Mouse (Mus musculus) cerebellum, adult 11 months (tissue): ENCODE data around the gene Ripk3.
A peak's percentile ranks its signal among the peaks of the same experiment; 100 is the strongest.

Experiments used
- DNase-seq: peaks from one replicate; pipeline ENCODE4 v3.0.0; 2022

Ripk3 gene

DNA sequence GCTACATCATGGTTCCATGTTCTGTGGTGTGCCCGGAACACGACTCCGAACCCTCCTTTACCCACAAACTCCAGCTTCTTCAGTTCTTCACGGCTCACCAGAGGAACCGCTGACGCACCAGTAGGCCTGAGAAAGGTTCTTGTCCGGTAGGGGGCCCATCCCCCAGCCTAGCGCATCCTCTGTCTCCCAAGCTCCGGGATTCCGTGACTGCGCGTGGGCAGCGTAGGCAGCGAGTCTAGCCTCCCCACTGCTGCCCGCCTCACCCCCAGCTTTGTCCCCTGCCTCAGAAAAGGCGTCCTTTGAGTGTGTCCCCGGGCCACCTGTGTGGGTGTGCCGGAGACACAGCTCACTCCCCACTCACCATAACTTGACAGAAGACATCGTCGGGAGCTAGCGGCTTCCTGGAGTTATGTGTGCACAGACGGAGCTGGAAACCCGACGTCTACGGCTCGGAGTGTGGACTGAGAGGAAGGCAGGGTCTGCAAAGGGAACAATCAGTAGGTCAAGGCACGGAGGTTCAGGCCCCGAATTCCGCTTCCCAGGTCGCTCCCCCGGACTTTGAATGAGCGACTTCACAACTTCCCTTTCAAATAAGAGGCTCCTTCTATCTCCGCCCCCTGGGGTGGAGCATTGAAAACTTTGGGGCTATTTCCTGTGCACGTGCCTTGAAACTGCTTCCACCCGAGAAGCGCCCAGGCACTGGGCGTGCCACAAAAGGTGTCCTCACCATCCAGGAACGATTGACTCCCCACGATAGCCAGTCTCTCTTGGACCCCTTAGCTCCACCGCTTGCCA lies at the start of gene Ripk3:
Ripk3 (minus strand) TSS at position 610 of the 795 bp plus-strand sequence.
- DNase-seq, result no peak

DNA sequence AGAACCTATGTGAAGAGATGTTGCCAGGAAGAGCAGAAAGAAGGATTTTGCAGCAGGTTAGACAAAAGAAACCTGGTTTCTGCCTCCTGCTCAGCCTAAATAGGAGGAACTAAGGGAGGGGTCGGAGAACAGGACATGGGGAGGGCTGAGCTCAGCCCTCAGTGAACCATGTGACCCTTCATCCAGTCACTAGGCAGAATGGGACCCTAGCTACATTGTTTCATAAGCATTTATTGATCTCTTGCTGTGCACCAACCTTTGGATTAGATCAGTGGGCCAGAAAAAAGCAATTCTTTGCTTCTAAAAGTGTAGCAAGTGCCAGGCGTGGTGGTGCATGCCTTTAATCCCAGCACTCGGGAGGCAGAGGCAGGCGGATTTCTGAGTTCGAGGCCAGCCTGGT lies 49.6 kb upstream of the Ripk3 start:
- DNase-seq, result no peak

DNA sequence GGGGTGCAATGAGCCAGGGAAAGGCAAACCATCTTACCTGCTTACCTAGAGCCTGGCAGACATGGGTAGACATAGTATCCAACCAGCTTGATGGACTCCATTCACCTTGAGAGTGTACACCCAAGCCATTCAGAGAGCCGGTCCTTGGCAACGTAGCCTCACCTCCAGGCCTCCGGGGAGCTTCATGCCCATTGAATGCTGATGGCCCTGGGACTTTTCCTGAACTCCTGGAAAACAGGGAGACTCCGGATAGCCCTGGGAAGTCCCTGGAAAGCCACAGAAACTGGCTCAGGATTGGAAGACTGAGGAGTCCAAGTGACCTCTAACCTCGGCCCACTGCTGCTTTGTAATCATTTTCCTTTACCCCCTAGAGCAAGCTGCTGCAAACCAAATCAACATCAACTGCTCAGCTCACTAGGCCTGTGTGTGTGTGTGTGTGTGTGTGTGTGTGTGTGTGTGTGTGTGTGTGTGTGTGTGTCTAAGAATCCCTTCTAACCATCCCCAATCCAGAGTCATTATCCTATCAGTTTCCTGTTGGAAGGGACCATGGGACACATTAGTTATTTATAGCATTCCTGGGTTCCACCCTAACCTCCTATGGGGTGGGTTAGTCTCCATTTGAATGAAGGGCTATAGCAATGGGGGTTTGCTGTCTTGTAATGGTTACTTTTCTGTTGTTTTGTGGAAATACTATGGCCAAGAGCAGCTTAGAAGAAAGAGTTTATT lies 46.3 kb upstream of the Ripk3 start:
- no peak for DNase-seq

DNA sequence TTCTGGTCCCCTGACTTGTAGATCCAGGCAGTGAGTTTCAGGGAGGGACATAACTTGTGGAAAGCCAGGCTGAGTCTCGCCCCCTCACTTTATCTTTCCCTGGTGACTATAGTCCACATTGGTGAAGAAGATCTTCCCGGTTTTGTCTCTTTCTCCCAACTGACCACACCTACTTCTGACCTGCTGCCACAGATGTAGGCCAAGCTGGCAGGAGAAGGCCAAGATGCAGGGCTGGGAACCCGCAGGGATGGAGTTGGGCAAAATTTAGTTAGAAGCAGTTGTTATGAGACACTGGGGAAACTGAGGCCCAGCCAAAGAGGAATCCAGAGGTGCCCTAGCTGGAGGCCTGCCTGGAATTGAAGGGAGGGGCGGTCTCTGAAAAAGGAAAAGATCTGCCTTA lies 44.5 kb upstream of the Ripk3 start:
- no peak for DNase-seq

DNA sequence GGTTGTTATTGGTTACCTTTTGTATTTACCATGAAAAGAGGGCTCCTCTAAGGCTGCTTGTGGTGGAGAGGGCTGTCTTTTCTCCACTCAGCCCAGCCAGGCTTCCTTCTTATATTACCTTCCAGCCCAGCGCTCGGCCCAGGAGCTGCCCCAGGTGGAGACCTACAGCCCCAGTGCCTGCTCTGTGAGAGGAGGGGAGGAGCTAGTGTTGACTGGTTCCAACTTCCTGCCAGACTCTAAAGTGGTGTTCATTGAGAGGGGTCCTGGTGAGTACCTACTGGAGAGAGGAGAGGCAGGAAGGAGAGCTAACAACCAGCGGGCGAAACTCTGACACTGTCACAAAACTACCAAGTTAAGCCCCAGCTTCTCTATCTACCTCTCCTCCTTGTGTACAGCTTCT lies 41.7 kb upstream of the Ripk3 start:
- no peak for DNase-seq

DNA sequence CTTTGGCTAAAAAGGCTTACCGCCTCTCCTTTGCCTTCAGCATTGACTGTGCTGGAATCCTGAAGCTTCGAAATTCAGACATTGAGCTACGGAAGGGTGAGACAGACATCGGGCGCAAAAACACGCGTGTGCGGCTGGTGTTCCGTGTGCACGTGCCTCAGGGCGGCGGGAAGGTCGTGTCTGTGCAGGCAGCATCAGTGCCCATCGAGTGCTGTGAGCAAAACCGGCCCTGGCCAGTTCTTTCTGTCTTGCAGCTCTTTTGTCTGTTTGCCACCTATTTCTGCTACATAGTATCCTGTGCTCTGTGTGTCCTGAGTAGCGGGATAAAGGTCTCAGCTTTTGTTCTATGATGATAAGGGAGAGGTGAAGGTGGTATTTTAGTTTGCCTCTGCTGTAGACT lies 41.2 kb upstream of the Ripk3 start:
- DNase-seq, result no peak

DNA sequence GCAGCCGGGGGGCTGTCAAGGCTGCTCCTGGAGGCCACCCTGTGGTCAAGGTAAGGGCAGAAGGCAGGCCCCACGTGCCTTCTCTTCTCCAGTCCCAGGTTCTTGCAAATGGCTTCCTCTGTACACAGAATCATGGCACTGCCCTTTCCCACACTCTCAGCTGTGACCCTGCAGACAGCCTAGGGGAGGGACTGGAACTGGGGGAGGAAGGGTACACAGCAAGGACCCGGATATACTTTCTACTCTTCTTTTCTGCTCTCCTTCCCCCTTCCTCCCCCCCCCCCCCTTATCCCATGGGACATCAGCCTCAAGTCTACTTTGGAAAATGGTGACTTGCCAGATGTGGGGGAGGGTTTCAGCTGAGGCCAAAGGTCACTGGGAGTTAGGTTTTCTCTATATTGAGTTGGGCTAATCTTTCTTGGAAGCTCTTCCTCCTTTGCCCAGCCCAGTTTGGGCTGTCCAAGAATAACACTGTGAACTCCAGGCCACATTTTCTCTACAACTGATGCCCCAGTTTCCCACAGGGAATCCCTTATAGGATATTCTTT lies 40.1 kb upstream of the Ripk3 start:
- DNase-seq, result no peak

DNA sequence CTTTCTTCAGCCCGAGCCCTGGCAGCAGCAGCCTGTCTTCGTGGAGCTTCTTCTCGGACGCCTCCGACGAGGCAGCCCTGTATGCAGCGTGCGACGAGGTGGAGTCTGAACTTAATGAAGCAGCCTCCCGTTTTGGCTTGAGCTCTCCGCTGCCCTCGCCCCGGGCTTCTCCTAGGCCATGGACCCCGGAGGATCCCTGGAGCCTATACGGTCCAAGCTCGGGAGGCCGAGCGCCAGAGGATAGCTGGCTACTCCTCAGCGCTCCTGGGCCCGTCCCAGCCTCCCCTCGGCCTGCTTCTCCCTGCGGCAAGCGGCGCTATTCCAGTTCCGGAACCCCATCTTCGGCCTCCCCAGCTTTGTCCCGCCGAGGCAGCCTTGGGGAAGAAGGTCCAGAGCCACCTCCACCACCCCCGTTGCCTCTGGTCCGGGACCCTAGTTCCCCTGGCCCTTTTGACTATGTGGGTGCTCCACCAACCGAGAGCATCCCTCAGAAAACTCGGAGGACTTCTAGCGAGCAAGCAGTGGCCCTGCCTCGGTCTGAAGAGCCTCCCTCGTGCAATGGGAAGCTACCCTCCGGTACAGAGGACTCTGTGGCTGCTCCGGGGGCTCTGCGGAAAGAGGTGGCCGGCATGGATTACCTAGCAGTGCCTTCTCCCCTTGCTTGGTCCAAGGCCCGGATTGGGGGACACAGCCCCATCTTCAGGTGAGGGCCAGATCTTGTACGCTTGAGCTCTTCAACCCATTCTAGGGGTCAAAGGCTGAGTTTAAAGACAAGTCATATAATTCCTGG lies 38.1 kb upstream of the Ripk3 start:
- DNase-seq, result no peak

DNA sequence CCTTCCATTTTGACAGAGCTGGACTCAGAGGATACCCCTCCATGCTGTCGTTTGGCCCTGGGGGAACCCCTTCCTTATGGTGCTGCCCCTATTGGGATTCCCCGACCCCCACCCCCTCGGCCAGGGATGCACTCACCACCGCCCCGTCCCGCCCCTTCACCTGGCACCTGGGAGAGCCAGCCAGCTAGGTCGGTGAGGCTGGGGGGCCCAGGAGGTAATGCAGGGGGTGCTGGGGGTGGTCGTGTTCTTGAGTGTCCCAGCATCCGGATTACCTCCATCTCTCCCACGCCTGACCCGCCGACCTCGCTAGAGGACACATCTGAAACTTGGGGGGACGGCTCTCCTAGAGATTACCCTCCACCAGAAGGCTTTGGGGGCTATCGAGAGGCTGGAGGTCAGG lies 37.5 kb upstream of the Ripk3 start:
- DNase-seq, result no peak

DNA sequence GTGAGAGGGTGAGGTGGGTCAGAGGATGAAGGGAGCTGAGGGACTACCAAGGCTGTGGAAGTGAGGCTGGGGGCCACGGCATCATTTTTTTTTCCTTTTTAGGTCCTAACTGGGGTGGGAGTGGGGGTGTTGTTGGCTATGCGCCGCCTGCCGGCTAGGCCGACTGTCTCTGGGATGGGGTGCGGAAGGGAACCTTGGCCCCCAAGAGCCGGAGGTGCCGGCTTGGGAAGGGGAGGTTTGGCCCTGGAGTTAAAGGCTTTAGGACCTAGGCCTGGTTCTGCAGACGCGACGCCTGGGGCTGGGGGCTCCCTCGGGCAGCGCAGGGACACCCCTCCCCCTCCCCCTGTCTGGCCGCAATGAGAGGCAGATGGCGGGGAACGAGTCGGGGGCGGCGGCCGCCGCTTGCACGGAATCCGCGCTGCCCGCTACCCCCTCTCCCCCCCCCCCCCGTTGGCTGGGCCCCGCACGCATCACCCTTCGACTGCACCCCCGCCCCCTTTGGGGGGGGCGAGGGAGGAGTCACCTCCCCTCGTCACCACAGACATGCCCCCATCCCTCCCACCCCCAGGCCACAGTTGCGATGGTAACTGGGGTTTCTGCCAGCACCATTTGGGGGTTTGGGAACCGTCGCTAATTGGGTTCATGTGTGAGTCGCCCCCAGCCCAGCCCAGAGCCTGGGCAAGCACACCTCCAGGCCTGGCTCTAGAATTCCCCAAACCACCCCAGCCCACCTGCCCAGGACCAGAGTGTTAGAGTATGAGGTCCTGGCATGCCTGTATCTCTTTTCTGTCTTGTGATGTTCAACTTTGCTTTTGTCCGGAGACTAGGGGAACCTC lies 36.8 kb upstream of the Ripk3 start:
- DNase-seq, result no peak

DNA sequence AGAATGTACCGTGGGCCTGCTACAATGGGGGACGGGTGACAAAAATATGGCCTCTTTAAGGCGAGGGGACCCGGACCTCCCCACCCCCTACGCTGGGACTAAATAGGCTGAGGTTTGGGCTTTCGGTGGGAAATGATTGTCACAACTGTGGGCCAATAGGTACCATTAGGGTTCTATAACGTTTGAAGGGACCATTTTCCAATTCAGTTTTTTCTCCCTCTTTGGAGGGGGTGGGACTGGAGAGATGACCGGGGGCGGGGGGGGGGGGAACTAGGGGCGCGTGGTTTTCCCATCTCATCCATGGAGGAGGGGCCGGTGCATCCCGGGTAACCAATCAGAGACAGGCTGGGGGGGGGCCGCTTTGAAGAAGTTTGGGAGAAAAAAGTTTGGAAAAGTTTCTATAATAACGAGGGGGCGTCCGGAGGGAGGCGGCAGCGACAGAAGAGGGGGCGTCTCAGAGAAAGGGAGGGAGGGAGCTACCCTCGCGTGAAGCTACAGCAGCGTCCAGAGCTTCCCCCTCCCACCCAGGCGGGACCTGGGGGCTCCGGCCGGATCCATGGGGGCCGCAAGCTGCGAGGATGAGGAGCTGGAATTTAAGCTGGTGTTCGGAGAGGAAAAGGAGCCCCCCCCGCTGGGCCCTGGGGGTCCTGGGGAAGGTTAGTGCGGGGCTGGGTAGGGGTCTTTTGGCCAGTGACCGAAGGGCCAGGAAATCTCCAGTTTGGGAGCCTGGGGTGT lies 36.0 kb upstream of the Ripk3 start:
- DNase-seq, result no peak

DNA sequence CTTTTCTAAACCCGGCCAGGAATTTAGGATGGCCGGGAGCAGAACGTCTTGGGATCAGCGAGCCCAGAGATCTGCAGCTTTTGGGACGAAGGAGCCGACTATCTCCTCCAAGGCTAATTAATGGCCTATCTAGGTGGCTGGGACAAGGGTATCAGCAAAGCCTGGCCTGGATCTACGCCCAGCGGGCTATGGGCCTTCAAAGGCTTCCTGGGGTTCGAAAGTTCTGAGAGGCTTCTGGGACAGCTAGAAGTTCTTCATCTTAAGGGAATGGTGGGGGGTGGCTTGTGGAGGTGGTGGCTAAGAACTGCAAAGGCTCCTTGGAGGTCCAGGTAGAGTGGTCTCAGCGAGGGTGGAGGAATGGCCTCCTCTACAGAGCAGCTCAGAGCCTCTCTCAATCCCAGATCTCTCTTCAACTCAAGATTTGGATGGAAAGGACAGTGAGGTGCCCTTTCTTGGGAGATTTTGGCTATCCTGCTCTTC lies 35.4 kb upstream of the Ripk3 start:
- no peak for DNase-seq

DNA sequence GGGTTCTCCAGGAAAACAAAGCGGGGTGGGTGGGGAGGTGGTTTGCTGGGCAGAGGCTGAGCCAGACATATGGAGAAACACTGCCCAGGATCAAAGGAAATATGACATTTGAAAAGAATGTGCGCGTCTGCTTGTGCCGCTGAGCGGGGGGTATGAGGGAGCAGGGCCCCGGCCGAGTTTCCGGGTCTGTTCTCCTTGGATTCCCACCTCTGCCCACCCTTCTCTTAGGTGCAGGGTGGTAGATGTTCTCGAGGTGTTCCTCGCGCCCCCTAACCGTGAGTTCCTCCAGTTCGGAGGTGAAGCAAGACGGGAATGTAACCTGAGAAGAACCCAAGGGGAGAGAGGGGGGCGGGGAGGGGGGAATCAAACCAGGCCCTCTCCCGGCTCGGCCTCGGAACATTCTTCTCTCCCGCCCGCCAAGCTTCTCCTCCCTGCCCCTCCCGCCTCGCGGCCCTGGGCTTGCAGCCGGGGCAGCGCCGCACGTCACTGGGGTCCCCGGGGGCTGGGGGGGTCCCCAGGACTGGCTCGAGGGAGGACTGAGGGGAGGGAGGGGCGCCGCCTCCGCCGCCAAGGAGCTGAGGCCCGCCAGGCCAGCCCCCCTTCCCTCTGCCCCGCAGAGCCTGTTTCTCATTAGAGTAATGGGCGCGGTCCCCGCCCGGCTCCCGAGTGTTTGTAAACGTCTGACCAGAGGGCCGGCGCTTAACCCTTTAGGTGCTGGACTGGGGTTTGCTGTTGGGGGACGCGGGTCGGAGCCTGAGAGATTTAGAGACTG lies 34.5 kb upstream of the Ripk3 start, which contains the start of gene Nfatc4:
Nfatc4 (plus strand) TSS at position 154 of the 772 bp plus-strand sequence.
- no peak for DNase-seq

DNA sequence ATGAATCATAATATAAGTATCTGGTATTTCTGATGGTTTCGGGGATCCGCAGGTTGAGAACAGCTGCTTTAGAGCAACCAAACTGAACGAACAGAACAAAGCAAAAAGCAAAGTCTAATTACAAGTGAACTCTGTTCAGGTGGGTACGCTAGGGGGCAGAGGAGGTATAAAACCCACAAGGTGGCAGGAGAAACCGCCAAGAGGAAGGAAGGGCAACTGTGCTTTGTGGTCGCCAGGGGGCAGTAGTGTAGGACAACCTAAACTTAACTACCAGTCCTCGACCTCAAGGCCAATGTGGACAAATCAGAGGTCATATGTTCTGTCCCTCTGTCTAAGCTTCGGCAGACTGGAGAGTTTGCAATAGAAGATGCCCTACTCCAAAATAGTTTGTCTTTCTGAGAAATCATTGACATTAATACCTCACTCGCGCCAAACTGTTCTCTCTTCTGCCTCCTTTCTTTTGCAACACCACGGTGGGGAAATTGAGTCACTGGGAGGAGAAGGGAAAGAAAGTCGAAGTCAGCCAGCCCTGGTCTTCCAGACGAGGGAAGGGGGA lies 33.8 kb upstream of the Ripk3 start:
- DNase-seq, result peak; percentile 48

DNA sequence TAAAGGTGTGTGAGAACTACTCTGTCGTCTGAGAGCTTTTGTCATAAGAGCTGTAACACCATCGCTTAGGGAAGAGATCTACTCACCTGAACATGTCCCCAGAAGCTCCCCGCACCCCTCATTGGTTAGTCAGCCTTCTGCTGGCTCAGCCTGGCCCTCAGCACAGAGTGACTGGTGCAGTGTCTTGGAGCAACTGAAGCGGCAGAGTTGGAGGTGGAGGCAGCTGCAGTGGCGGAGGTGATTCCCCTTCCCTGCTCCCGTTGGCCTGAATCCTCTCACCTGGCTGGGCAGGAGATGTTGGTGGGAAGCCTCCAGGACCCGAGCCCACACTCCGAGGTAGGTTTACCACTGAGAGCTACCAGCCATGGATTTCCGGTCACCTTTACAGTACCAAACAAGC lies 31.9 kb upstream of the Ripk3 start:
- no peak for DNase-seq

DNA sequence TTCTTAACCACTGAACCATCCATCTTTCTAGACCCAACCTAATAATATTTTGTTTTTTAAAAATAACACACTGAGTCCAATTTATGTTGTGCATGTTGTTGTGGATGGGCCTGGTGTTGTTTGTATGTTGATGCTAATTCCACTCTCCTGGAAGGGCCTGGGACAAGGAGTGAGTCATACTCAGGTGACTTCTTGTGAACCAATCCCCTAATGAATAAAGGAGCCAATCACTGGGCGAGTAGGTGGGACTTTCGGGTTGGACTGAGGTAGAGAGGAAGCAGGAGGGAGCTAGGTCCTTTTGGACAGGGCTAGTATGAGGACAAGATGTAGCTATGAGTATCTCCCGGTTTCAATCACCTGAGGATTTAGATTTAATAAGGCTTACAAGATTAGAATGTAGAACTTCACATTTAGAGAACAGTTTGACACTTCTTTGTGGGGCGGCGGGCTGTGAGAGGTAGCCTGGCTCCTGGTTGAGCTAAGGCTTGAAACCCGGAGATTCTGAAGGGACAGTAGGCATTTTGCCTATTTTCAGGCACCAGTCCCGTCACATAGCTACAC lies 31.3 kb upstream of the Ripk3 start:
- no peak for DNase-seq

DNA sequence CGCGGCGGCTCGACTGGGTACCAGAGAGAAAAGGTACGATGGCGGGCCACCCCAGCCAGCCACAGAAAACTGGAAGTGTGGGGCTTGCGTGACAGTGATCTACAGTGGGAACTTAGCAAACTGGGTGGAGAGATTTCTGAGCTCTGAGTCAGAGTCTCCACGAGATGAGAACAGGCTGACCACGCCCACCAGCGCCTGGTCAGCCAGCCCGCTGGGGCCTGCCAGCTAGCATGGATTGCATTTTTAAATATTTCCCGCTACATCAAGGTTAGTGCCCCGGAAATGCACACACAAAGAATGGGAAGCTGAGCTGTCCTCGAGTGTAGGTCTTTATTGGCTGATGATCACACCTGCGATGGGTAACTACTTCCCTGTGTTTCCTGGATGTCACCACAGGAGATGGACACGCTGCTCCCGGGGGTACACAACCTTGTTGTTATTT lies 26.7 kb upstream of the Ripk3 start:
- DNase-seq, result no peak

DNA sequence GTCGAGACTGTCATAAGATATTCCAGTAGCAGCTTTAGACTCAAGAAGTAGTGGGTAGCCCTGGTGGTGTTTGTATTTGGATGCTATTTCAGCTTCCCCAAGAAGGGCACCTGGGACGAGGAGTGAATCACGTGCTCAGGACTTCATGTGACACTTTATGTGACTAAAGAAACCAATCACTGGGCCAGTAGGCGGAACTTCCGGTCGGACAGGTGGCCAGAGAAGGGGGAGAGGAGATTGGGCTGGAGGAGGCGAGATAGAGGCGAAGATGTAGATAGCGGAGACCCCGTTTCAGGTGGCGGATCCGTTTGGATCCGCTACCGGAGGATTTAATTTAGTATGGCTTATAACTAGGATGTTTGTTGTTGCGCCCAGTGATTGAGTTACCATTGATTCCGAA lies 26.2 kb upstream of the Ripk3 start:
- DNase-seq, result peak; percentile 72

DNA sequence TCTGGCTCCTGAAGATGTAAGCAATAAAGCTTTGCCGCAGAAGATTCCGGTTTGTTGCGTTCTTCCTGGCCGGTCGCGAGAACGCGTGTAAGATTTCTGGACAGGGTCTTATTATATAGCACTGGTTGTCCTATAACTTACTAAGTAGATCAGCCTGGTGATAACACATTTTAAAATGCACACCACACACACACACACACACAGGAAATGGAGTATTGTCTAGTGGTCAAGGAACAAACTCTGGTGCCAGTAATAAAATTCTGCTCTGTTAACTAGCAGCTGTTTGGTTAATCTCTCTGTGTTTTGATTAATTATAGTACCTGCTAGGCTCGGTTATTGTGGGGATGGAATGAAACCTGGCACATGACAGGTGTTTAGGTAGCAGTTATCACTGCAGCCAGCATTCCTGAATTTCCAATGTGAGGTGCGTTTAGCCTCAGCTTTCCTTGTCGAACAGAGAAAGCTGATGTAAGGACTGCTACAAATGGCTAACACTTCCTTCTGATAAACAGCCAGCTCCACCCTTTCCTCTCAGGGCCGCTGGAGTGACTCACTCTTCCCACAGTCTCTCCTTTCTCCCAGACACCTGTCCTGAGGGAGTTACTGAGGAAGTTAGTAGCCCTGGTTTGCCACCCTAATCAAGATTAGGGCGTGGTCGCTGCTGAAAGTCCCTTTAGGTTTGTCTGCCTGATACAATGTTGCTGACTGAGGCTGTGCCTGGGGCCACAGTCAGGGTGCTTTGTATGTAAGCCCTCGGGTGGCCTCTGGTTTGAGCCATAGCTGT lies 6.9 kb upstream of the Ripk3 start:
- no peak for DNase-seq
